Mouse (Mus musculus) hindbrain, embryonic 13.5 days (tissue): Measurements from ENCODE around the gene Gm20388. TPM values are rescaled to one million over a fixed set of nuclear protein-coding genes. Genes with fewer than 3 reads are reported as not detected.

Experiments used
- ATAC-seq: fragments of 200-750 bp; cut with Nextera tagmentation; 2 replicates; pipeline ENCODE4 v1.8.0; 2017; ENCODE audit warnings: moderate TSS enrichment; ENCODE audit not compliant: low FRiP score
- H3K27ac ChIP-seq: fragments of 300-500 bp; sonication (generic); 2 replicates; pipeline ENCODE4 v1.5.1; 2015; ENCODE audit warnings: inconsistent platforms, mild to moderate bottlenecking, moderate library complexity
- H3K27me3 ChIP-seq: fragments of 300-500 bp; sonication (generic); 2 replicates; pipeline ENCODE4 v1.6.1; 2015; ENCODE audit warnings: mild to moderate bottlenecking, inconsistent platforms
- H3K36me3 ChIP-seq: fragments of 300-500 bp; sonication (generic); 2 replicates; pipeline ENCODE4 v1.6.1; 2015; ENCODE audit warnings: mild to moderate bottlenecking, inconsistent platforms
- H3K4me1 ChIP-seq: fragments of 300-500 bp; sonication (generic); replicated peaks from 2 replicates; pipeline ENCODE4 v1.6.1; 2015; ENCODE audit warnings: inconsistent platforms
- H3K4me2 ChIP-seq: fragments of 300-500 bp; sonication (generic); 2 replicates; pipeline ENCODE4 v1.6.1; 2015; ENCODE audit warnings: inconsistent platforms, mild to moderate bottlenecking, moderate library complexity
- H3K4me3 ChIP-seq: fragments of 300-500 bp; sonication (generic); 2 replicates; pipeline ENCODE4 v1.5.1; 2015; ENCODE audit warnings: mild to moderate bottlenecking, inconsistent platforms
- H3K9ac ChIP-seq: fragments of 300-500 bp; sonication (generic); 2 replicates; pipeline ENCODE4 v1.6.1; 2015; ENCODE audit warnings: mild to moderate bottlenecking, inconsistent platforms
- H3K9me3 ChIP-seq: fragments of 300-500 bp; sonication (generic); 2 replicates; pipeline ENCODE4 v1.6.1; 2016; ENCODE audit warnings: inconsistent platforms
- WGBS: fragments of 180-500 bp; shearing (Covaris S2); methylation state at CpG from one replicate; pipeline ENCODE4 v1.1.7; 2015; 5-methylcytosine and 5-hydroxymethylcytosine counted together
- polyA plus RNA-seq: library from polyadenylated mRNA; unstranded; fragments of >200 nt; fragmentation: Nextera tagmentation; extraction: Ambion mirVana; gene quantifications from 2 replicates; pipeline ENCODE4 v1.2.1, GENCODE M21; 2015

The Gm20388 gene
- polyA plus RNA-seq, 1 experiment from 2014 or later, result 1.9 TPM

DNA sequence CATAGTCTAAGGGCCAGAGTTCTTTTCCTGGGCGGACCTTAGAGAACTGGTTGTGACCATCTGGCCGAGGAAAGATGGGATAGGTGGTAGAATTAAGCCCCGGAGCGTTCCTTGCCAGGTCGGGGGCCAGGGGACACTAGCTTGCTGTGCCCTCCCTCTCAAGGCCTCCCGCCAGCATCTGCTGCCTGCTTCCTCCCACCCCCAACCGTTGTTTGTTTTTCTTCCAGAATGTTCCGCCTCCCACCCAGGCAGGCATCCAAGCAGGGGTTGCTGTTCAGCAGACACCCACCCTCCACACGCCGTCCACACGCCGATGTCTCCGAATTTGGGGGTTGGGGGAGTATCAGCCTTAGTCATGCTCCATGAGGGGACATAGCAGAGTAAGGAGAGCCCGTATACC lies 367.4 kb downstream of the Gm20388 start:
- no peak for ATAC-seq
- Histone ChIP-seq H3K36me3 (no peaks in the 10 kb centered on the region), H3K4me3 (no peak overlapping the region), H3K4me1 (peaks cover 58% of the 10 kb centered on the region), H3K9me3 (no peaks in the 10 kb centered on the region), H3K27ac (no peak overlapping the region), H3K4me2 (no peak overlapping the region), H3K9ac (no peak overlapping the region), H3K27me3 (peaks cover 37% of the 10 kb centered on the region)
- WGBS, result 75% methylated on average over 14 of the region's 14 CpGs

DNA sequence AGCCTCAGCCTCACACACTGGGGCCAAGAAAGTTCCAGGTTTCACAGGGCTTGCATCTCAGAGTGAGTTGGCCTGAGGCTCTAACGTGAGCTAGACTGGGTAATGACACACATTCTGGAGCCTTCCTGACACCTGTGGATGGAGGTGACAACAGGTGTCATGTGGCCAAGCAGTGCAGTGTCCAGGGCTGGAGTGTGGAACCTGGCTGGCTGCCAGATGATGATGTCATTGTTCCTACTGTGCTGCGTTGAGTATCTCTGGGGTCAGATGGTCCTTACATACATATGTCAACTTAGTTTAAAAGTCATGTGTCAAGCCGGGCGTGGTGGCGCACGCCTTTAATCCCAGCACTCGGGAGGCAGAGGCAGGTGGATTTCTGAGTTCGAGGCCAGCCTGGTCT lies 368.8 kb downstream of the Gm20388 start:
- Histone ChIP-seq H3K4me3 (no peak overlapping the region), H3K9ac (no peak overlapping the region), H3K9me3 (no peaks in the 10 kb centered on the region), H3K27me3 (peaks cover 31% of the 10 kb centered on the region), H3K36me3 (no peaks in the 10 kb centered on the region), H3K4me1 (peaks cover 72% of the 10 kb centered on the region), H3K4me2 (no peak overlapping the region), H3K27ac (no peak overlapping the region)
- ATAC-seq, result no peak
- WGBS, result 91% methylated on average over 8 of the region's 8 CpGs

DNA sequence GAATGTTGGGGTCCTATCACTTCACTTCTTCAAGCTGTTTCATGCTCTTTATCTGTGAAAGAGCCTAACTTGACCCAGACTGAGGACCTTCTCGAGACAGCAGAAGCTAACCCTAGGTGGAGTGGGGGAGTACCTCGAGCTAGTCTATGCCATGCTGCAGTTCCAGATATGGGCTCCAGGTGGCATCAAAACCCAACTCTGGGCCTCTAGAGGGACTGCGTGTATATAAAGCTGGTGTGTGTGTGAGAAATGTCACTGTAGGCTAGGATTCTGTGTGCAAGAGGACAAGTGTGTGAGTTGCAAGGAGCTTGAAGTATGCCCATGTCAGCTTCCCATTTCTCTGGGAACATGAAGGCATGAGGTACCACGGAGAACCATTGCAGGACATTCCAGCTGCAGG lies 370.8 kb downstream of the Gm20388 start:
- H3K4me3 ChIP-seq, result no peak overlapping the region
- H3K9me3 ChIP-seq, result no peaks in the 10 kb centered on the region
- 18% methylated on average over 4 of the region's 4 CpGs for WGBS
- ATAC-seq, result peak; percentile 46; the same call in 1 of the 2 replicates
- no peak overlapping the region for H3K27ac ChIP-seq
- H3K4me2 ChIP-seq, result no peak overlapping the region
- peaks cover 77% of the 10 kb centered on the region for H3K4me1 ChIP-seq
- no peaks in the 10 kb centered on the region for H3K36me3 ChIP-seq
- H3K9ac ChIP-seq, result 0 out of 2 replicates have a peak overlapping the region, but pooled peaks have one; percentile 24
- peaks cover 28% of the 10 kb centered on the region for H3K27me3 ChIP-seq

DNA sequence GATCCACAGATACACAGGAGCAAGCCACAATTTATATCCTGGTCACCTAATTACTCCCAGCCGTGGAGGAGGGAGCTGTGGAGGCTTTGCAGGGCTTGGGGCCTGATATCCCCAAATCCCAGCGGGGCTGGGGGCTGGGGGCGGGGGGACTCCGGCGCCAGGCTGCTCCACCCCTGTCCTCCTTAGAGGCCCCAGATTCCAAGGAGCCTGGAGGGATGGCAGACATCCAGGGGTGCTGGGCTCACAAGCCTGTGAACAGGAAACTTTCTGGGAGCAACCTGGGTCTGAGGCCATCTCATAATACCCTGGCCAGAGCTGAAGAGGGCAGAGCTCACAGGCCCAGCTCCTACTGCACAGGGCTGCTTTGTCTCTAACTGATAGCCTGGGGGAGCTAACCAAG lies 371.8 kb downstream of the Gm20388 start:
- H3K4me3 ChIP-seq, result no peak overlapping the region
- peak overlapping the region; percentile 18; the same call in 1 of the 2 replicates for H3K27ac ChIP-seq
- H3K9me3 ChIP-seq, result no peaks in the 10 kb centered on the region
- no peaks in the 10 kb centered on the region for H3K36me3 ChIP-seq
- no peak for ATAC-seq
- peak overlapping the region; percentile 59 for H3K9ac ChIP-seq
- peaks cover 22% of the 10 kb centered on the region for H3K27me3 ChIP-seq
- H3K4me1 ChIP-seq, result peaks cover 69% of the 10 kb centered on the region
- H3K4me2 ChIP-seq, result no peak overlapping the region
- 37% methylated on average over 5 of the region's 5 CpGs for WGBS

DNA sequence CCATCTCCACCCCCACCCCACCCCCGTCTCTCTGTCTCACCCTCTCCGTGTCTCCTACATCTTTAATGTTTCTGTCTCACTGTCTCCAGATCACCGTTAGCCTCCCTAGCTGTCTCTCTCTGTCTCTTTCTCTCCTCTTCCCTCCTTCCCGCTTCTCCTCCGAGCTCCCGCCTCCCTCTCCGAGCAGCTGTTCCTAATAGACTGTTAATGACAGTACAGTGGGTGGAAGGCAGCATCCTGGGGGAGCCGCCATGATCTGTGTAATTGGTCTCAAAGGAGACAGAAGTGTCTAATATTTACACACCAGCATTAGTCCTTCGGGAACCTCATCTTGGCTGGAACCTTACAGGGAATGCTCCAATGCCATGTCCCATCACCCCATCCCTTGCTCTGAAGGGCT lies 373.6 kb downstream of the Gm20388 start:
- H3K4me3 ChIP-seq, result no peak overlapping the region
- H3K4me1 ChIP-seq, result peaks cover 80% of the 10 kb centered on the region
- ATAC-seq, result no peak
- no peak overlapping the region for H3K4me2 ChIP-seq
- H3K9ac ChIP-seq, result peak overlapping the region; percentile 56
- no peaks in the 10 kb centered on the region for H3K36me3 ChIP-seq
- WGBS, result 18% methylated on average over 9 of the region's 9 CpGs
- peak overlapping the region; percentile 79 for H3K27ac ChIP-seq
- no peaks in the 10 kb centered on the region for H3K9me3 ChIP-seq
- H3K27me3 ChIP-seq, result peaks cover 11% of the 10 kb centered on the region

DNA sequence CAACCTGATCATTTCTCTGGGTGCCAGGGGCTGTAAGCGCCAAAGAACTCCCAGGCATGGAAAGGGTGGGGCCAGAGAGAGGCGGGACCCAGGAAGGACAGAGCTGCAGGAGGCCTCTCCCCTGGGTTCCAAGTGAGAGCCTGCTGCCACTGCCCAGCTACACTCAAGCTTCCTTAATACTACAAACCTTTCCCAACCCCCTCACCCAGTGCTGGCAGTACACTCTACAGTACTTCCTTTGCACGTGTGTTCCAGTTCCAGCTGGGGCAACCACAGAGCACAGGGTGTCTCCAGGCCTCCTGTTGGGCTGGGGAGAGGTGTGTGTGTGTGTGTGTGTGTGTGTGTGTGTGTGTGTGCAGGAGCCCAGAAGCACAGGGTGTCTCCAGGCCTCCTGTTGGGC lies 374.4 kb downstream of the Gm20388 start:
- no peak overlapping the region for H3K4me2 ChIP-seq
- peak overlapping the region; percentile 56 for H3K9ac ChIP-seq
- no peaks in the 10 kb centered on the region for H3K9me3 ChIP-seq
- no peaks in the 10 kb centered on the region for H3K36me3 ChIP-seq
- H3K27ac ChIP-seq, result peak overlapping the region; percentile 79
- 40% methylated on average over 3 of the region's 3 CpGs for WGBS
- H3K4me3 ChIP-seq, result no peak overlapping the region
- no peak for ATAC-seq
- peaks cover 8% of the 10 kb centered on the region for H3K27me3 ChIP-seq
- peaks cover 88% of the 10 kb centered on the region for H3K4me1 ChIP-seq

DNA sequence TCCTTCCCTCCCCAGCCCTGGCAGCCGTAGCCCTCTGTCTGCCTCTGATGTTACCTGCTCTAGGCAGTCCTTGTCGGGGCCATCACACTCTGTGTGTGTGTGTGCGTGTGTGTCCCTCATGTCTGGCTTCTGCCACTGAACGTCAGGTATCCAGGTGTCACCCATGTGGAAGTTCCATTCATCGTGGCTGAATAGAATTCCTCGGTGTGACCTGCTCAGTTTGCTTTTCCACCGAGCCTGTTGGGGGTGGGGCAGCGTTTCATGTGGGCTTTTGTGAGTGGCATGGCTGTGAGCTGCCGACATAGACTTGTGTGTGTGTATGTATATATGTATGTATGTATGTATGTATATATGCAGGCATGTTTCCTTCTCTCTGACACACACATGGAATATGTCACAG lies 375.2 kb downstream of the Gm20388 start:
- no peaks in the 10 kb centered on the region for H3K36me3 ChIP-seq
- H3K27ac ChIP-seq, result no peak overlapping the region
- ATAC-seq, result no peak
- H3K9me3 ChIP-seq, result no peaks in the 10 kb centered on the region
- H3K9ac ChIP-seq, result peak overlapping the region; percentile 56
- no peaks in the 10 kb centered on the region; the same call in 1 of the 2 replicates for H3K27me3 ChIP-seq
- peaks cover 88% of the 10 kb centered on the region for H3K4me1 ChIP-seq
- WGBS, result 68% methylated on average over 9 of the region's 9 CpGs
- no peak overlapping the region for H3K4me3 ChIP-seq
- no peak overlapping the region for H3K4me2 ChIP-seq

DNA sequence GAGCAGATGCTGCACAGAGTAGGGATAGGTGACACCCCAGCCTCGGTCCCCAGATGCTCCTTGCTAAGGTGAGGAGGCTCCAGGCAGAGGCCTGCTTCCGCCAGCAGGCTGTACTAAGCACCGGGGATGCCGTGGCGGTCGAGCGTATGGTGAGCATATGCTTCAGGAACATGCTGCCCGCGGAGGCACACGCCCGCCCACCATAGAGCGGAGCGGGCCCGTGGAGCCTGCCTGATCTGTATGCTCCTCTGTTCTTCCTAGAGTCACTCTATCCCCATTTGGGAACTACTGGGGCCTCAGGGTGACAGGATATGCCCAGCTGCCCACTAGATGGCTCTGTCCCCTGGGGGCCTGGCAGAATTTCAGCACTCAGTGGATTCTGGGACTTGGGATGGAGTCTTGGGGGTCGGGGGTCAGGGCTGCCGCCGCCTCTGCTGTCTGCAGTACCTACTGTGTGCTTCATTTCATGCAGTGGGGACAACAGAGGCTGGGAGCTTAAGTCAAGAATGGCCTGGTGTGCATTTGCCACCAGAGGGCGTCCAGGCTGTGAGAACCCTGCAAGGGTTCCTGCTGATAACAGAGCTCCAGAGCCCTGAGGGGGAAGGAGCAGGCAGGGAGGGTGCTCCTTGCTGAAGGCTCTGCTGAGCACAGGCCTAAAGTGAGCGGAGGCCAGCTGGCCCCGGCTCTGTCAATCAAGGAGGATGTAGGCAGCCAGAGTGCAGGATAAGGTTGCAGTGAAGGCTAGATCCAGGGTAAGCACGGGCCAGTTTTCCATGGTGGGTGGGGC lies 377.7 kb downstream of the Gm20388 start:
- peak overlapping the region; percentile 35; the same call in 1 of the 2 replicates for H3K27ac ChIP-seq
- H3K36me3 ChIP-seq, result no peaks in the 10 kb centered on the region
- no peaks in the 10 kb centered on the region for H3K9me3 ChIP-seq
- H3K27me3 ChIP-seq, result no peaks in the 10 kb centered on the region
- no peak overlapping the region for H3K4me2 ChIP-seq
- H3K4me1 ChIP-seq, result peaks cover 91% of the 10 kb centered on the region
- no peak overlapping the region for H3K9ac ChIP-seq
- 34% methylated on average over 21 of the region's 21 CpGs for WGBS
- ATAC-seq, result 0 out of 2 replicates have a peak, but pooled peaks have one; percentile 5
- no peak overlapping the region for H3K4me3 ChIP-seq

DNA sequence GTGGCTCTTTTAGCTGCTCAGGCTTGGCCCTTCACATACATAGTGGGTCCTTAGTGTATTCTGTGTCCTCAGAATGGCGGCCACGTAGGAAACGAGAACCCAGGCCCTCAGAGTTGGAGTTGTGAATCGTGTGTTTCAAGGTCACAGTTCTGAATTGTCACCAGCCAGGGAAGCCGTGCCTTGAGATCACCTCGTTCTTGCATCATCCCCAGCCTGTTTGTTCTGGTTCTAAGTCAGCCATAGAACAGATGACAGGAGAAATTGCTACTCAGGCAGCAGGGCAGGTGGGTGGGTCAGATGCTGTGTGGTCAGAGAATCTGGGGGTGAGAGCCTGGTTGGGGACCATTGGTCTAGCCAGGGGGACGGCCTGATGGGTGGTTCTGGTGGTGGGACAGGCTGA lies 378.6 kb downstream of the Gm20388 start:
- Histone ChIP-seq H3K9ac (0 out of 2 replicates have a peak overlapping the region, but pooled peaks have one; percentile 24), H3K36me3 (no peaks in the 10 kb centered on the region), H3K4me2 (no peak overlapping the region), H3K27ac (peak overlapping the region; percentile 10; the same call in 1 of the 2 replicates), H3K4me3 (no peak overlapping the region), H3K27me3 (no peaks in the 10 kb centered on the region), H3K9me3 (no peaks in the 10 kb centered on the region), H3K4me1 (peaks cover 91% of the 10 kb centered on the region)
- no peak for ATAC-seq
- WGBS, result 82% methylated on average over 7 of the region's 7 CpGs

DNA sequence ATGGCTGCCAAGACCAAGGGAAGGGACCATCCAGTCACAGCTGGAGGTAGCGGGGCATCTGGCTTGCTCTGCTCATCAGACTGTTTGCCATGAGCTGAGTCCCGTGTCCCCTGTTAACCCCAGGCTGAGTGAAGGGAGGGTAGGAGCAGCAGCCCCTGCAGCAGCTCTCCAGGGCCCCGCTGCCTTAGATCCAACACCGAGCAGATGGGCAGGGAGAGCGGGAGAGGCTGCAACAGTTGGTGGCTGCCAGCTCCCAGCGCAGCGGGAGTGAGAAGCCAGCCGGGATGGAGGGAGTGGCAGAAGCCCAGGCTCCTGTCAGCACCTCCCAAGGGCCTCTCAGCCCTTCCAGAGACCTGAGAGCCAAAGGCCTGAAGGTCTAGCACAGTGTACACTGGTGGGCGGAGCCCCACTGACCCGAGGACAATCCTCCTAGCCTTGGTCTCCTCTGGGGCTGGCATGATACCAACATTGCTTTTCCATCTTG lies 379.1 kb downstream of the Gm20388 start:
- Histone ChIP-seq H3K4me1 (peaks cover 91% of the 10 kb centered on the region), H3K9ac (0 out of 2 replicates have a peak overlapping the region, but pooled peaks have one; percentile 24), H3K36me3 (no peaks in the 10 kb centered on the region), H3K27ac (peak overlapping the region; percentile 10; the same call in 1 of the 2 replicates), H3K4me2 (no peak overlapping the region), H3K9me3 (no peaks in the 10 kb centered on the region), H3K4me3 (no peak overlapping the region), H3K27me3 (no peaks in the 10 kb centered on the region; the same call in 1 of the 2 replicates)
- 33% methylated on average over 10 of the region's 10 CpGs for WGBS
- no peak for ATAC-seq

DNA sequence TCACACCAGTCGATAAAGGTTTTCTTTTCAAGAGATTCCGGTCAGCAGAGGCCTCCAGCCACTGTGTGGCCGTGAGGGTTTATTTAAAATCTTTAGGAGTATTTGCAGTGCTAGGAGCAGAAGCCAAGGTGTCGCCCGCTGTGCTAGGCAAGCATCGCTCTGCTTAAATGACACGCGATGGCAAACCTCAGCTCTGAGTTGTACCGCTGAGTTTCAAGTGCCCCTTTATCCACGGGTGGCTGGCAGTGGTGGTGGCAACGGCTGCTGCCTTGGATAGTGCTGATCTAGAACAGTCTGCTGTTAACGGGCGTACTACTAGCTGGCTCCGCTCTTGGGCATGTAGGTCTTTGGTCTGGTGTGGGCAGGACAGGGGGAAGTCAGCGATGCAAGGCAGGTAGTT lies 380.0 kb downstream of the Gm20388 start:
- WGBS, result 65% methylated on average over 15 of the region's 15 CpGs
- no peak overlapping the region for H3K4me3 ChIP-seq
- H3K9me3 ChIP-seq, result no peaks in the 10 kb centered on the region
- no peak overlapping the region for H3K27ac ChIP-seq
- H3K4me2 ChIP-seq, result no peak overlapping the region
- no peak for ATAC-seq
- H3K36me3 ChIP-seq, result no peaks in the 10 kb centered on the region
- H3K4me1 ChIP-seq, result peaks cover 91% of the 10 kb centered on the region
- no peak overlapping the region; the same call in 1 of the 2 replicates for H3K9ac ChIP-seq
- no peaks in the 10 kb centered on the region; the same call in 1 of the 2 replicates for H3K27me3 ChIP-seq

DNA sequence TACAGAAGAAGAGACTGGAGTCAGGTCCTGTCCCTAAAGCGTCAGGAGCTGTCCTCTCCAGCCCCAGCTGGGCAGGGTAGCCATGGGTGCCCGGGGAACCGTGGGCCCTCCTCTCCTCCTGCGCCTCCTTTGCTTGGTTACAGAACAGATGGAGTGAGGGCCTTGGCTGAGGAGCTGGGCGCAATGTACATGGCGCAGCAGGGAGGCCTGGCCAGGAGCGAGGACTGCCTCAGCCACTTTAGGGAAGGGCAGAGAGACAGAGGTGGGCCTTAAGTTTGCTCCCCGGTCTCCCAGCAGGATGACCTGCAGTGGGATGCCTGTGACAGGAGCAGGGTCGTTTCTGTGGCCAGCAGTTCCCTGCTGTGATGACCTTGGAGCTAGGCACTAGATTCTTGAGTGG lies 381.0 kb downstream of the Gm20388 start:
- Histone ChIP-seq H3K27ac (peak overlapping the region; percentile 85), H3K36me3 (no peaks in the 10 kb centered on the region), H3K4me2 (no peak overlapping the region), H3K9me3 (no peaks in the 10 kb centered on the region), H3K4me1 (peaks cover 91% of the 10 kb centered on the region), H3K9ac (no peak overlapping the region), H3K27me3 (no peaks in the 10 kb centered on the region; the same call in 1 of the 2 replicates), H3K4me3 (no peak overlapping the region)
- WGBS, result 66% methylated on average over 9 of the region's 9 CpGs
- no peak for ATAC-seq
